Mouse (Mus musculus): Measurements from ENCODE around the gene Tmem208. TPM values are rescaled to one million over a fixed set of nuclear protein-coding genes. Genes with fewer than 3 reads are reported as not detected.

Gene Tmem208
- total and polyA plus RNA-seq, 3 experiments = 94.5 to 149 TPM; not detected in 1

- H3K4me3 ChIP-seq (ENCODE audit: control insufficient read depth in 1 of 2, insufficient read depth in 1 of 2, low read depth in 2 of 2, low read length in 2 of 2) = no peak overlapping the region
- TF ChIP-seq MYB (IDR thresholded peaks at IDR 0.05; ENCODE audit: low read depth, low read length) (no peak), POLR2AphosphoS5 (IDR thresholded peaks at IDR 0.05; ENCODE audit: borderline replicate concordance, low read depth, low read length) (no peak), CHD1 (IDR thresholded peaks at IDR 0.05; ENCODE audit: low read depth, low read length) (no peak), GATA1 (IDR thresholded peaks at IDR 0.05; ENCODE audit: low read depth, low read length) (no peak), GABPA (IDR thresholded peaks at IDR 0.05; ENCODE audit: low read depth, low read length) (no peak), USF1 (IDR thresholded peaks at IDR 0.05; ENCODE audit: low read depth, low read length) (no peak), ZMIZ1 (IDR thresholded peaks at IDR 0.05; ENCODE audit: low read depth, low read length) (no peak), HCFC1 (IDR thresholded peaks at IDR 0.05; ENCODE audit: low read depth, low read length) (no peak), RCOR1 (IDR thresholded peaks at IDR 0.05; ENCODE audit: low read depth, low read length) (no peak)
These were observed 8.2 kb upstream of the Tmem208 start for GRCm38 (mm10) chr8:105317941-105318340.

GRCm38 (mm10) chr8:105318662-105319190, 7.4 kb upstream of the Tmem208 start:
- H3K27me3 ChIP-seq (ENCODE audit: control insufficient read depth in 1 of 2, insufficient read depth in 2 of 2, low read length in 2 of 2) = no peaks in the 10 kb centered on the region
- H3K79me2 ChIP-seq (ENCODE audit: control insufficient read depth, insufficient read depth, low read length, poor library complexity) = no peaks in the 10 kb centered on the region
- H3K4me3 ChIP-seq (ENCODE audit: control insufficient read depth in 1 of 2, insufficient read depth in 1 of 2, low read depth in 2 of 2, low read length in 2 of 2) = no peak overlapping the region
- H3K36me3 ChIP-seq (ENCODE audit: control insufficient read depth in 1 of 2, insufficient read depth in 2 of 2, low read length in 2 of 2) = peaks cover 0 to 25% of the 10 kb centered on the region in 2 experiments; a peak in 2 of 4 replicates
- TF ChIP-seq ELF1 (IDR thresholded peaks at IDR 0.05; ENCODE audit: low read depth, low read length) (no peak), JUND (IDR thresholded peaks at IDR 0.05; ENCODE audit: low read depth, low read length) (no peak), MAX (IDR thresholded peaks at IDR 0.05; ENCODE audit: low read length) (no peak), KAT2A (conservative IDR thresholded peaks at IDR 0.05; ENCODE audit: low read depth, low read length) (no peak), TCF12 (IDR thresholded peaks at IDR 0.05; ENCODE audit: low read depth, low read length) (no peak), USF2 (IDR thresholded peaks at IDR 0.05; ENCODE audit: borderline replicate concordance in 1 of 2, insufficient read depth in 1 of 2, low read depth in 1 of 2, low read length in 2 of 2) (no peak), MXI1 (IDR thresholded peaks at IDR 0.05; ENCODE audit: low read depth, low read length) (no peak), TAL1 (IDR thresholded peaks at IDR 0.05; ENCODE audit: low read length) (no peak), POLR2A (IDR thresholded peaks at IDR 0.05; ENCODE audit: control insufficient read depth in 1 of 2, insufficient read depth in 1 of 2, low read depth in 1 of 2, low read length in 2 of 2, poor library complexity in 1 of 2) (no peak), MYB (IDR thresholded peaks at IDR 0.05; ENCODE audit: low read depth, low read length) (no peak), CHD2 (IDR thresholded peaks at IDR 0.05; ENCODE audit: low read length) (no peak), MYC (IDR thresholded peaks at IDR 0.05; ENCODE audit: low read depth, low read length) (no peak), HCFC1 (IDR thresholded peaks at IDR 0.05; ENCODE audit: low read depth, low read length) (no peak), MEF2A (IDR thresholded peaks at IDR 0.05; ENCODE audit: extremely low read depth, insufficient replicate concordance, low read depth, low read length, poor library complexity, severe bottlenecking) (no peak), BHLHE40 (IDR thresholded peaks at IDR 0.05; ENCODE audit: borderline replicate concordance, low read depth, low read length) (no peak)
- DNase-seq (ENCODE audit: low read depth, low spot score) = no peak
- peaks cover 11 to 24% of the 10 kb centered on the region in 2 experiments for H3K4me1 ChIP-seq (ENCODE audit: control insufficient read depth in 1 of 2, insufficient read depth in 2 of 2, low read length in 2 of 2)
- H3K9me3 ChIP-seq (replicated peaks; ENCODE audit: insufficient read depth, low read length) = no peaks in the 10 kb centered on the region
- no peak overlapping the region for H3K27ac ChIP-seq (ENCODE audit: control insufficient read depth, low read depth, low read length)
- H3K9ac ChIP-seq (ENCODE audit: control insufficient read depth, low read depth, low read length, poor library complexity, severe bottlenecking) = no peak overlapping the region

More at GRCm38 (mm10) chr8:105317941-105318340, 8.2 kb upstream of the Tmem208 start:
- no peaks in the 10 kb centered on the region for H3K27me3 ChIP-seq (ENCODE audit: control insufficient read depth in 1 of 2, insufficient read depth in 2 of 2, low read length in 2 of 2)
- no peak for DNase-seq (ENCODE audit: low read depth, low spot score)
- H3K4me1 ChIP-seq (ENCODE audit: control insufficient read depth in 1 of 2, insufficient read depth in 2 of 2, low read length in 2 of 2) = peaks cover 9 to 24% of the 10 kb centered on the region in 2 experiments
- peaks cover 0 to 24% of the 10 kb centered on the region in 2 experiments; a peak in 2 of 4 replicates for H3K36me3 ChIP-seq (ENCODE audit: control insufficient read depth in 1 of 2, insufficient read depth in 2 of 2, low read length in 2 of 2)
- no peak overlapping the region for H3K9ac ChIP-seq (ENCODE audit: control insufficient read depth, low read depth, low read length, poor library complexity, severe bottlenecking)
- H3K27ac ChIP-seq (ENCODE audit: control insufficient read depth, low read depth, low read length) = no peak overlapping the region
- H3K9me3 ChIP-seq (replicated peaks; ENCODE audit: insufficient read depth, low read length) = no peaks in the 10 kb centered on the region
- no peaks in the 10 kb centered on the region for H3K79me2 ChIP-seq (ENCODE audit: control insufficient read depth, insufficient read depth, low read length, poor library complexity)
